Mouse (Mus musculus): ENCODE measurements around the gene Cdca8.

Cdca8 gene

DNA sequence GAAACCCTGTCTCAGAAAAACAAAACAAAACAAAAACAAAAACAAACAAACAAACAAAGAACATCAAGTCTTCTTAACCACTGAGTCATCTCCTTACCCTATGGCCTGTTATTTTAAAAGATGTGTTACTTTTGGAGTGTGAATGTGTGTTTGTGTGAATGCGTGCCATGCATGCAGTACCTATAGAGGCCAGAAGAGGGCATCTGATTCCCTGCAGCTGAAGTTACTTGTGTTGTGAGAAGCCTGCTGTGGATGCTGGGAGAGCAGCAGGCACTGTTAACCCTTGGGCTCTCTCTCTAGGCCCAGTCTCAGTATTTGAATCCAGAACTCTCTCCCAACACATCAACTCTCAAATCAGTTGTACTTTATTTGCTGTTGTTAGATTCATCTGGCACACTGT lies 66.4 kb downstream of the Cdca8 start:
- DNase-seq (ENCODE audit: low spot score) = no peak
